Mouse (Mus musculus) granulocyte monocyte progenitor cell, adult 5-6 weeks (primary cell): ENCODE results near the gene Olfr1316. TPM values are rescaled to one million over a fixed set of nuclear protein-coding genes. Genes with fewer than 3 reads are reported as not detected.

Experiments used
- ATAC-seq: replicated peaks from 2 replicates; pipeline ENCODE4 v1.8.0; 2016; ENCODE audit warnings: mild to moderate bottlenecking, moderate TSS enrichment, inconsistent platforms; ENCODE audit not compliant: poor library complexity, severe bottlenecking
- total RNA-seq, 2 experiments: library from RNA; stranded (forward) in 1 of 2; stranded (reverse) in 1 of 2; fragments of 200-712, 200-1000 nt in 1 of 2; fragments of >200 nt in 1 of 2; fragmentation: Nextera tagmentation in 1 of 2; gene quantifications; 2 replicates each; pipeline ENCODE4 v1.2.3; 2014 to 2017

Olfr1316 gene
- total RNA-seq (2014; fragmentation: Nextera tagmentation) (not detected in 2 replicates), total RNA-seq (2017) (not detected in 2 replicates)

- no peak for ATAC-seq
These were observed at the start of gene Olfr1316 for GRCm38 (mm10) chr2:112134877-112135276. TSS of gene Olfr1316 (minus strand) at chr2:112134977.

DNA sequence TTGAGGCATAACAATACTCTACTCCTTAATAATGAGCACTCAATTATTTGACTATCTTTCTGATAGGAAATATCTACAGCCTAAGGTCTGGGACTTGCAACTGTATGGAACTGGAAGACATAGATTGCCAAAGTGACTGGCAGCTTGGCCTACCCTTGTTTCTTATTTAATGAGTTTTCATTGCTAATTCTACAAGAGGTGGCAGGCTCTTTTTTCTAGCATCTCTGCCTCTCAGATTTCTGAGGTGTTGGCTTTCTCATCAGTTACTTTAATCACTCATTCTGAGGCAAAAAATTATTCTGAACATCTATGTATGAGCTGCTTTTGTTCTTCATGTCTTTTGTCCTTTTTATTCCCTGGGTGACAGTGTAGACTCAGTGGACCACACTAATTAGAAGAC is 19.1 kb upstream of the Olfr1316 start, which contains the start of gene Olfr1318:
Gene Olfr1318 (plus strand): TSS at position 301 of the 400 bp plus-strand sequence.
- no peak for ATAC-seq

DNA sequence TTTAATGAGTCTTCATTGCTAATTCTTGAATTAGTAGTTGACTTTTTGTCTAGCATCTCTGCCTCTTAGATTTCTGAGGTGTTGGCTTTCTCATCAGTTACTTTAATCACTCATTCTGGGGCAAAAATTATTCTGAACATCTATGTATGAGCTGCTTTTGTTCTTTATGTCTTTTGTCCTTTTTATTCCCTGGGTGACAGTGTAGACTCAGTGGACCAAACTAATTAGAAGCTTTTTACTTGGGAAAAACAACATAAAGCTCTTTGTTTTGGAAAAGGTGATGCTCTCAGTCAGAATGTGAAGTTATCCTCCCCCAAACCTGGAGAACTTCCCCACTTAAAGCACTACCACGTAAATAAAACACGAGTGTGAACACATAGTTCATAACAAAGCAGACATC is 5.3 kb upstream of the Olfr1316 start, which contains the start of gene Olfr1317:
Gene Olfr1317 (plus strand): TSS at position 301 of the 400 bp plus-strand sequence.
- ATAC-seq = no peak

GRCm38 (mm10) chr2:112115340-112115739 is 19.4 kb downstream of the Olfr1316 start, which contains the start of gene Olfr1315-ps1:
TSS of gene Olfr1315-ps1 (minus strand) at chr2:112115440.
- ATAC-seq = no peak

- no peak for ATAC-seq
These were observed 38.1 kb downstream of the Olfr1316 start, which contains the start of gene Olfr1314 for GRCm38 (mm10) chr2:112096681-112097080. TSS of gene Olfr1314 (minus strand) at chr2:112096781.

DNA sequence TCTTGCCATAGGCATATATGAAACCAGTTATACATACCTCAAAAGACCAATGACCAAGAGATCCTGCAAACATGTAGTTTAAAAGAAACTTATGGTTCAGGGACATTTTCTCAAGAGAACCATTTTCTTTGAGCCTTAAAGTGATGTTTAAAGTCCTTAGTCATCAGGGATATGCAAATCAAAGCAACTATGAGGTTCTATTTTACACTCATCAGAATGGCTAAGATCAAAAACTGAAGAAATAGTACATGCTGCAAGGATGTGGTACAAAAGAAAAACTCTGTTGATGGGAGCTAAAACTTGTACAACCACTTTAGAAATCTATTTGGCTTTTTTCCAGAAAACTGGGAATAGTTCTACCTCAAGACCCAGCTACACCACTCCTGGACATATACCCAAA is 57.0 kb downstream of the Olfr1316 start, which contains the start of gene Olfr1313:
Gene Olfr1313 (minus strand): TSS at position 101 of the 400 bp plus-strand sequence.
- ATAC-seq = no peak

Other genes with a start within 250 kb of the Olfr1316 start
- gene Olfr1306, start 218.7 kb downstream of the Olfr1316 start, total RNA-seq (2014; fragmentation: Nextera tagmentation) = not detected in 2 replicates
- not detected in 2 replicates for gene Olfr1306, start 218.7 kb downstream of the Olfr1316 start, total RNA-seq (2017)
- not detected in 2 replicates for gene Olfr1307, start 185.5 kb downstream of the Olfr1316 start, total RNA-seq (2014; fragmentation: Nextera tagmentation)
- not detected in 2 replicates for gene Olfr1307, start 185.5 kb downstream of the Olfr1316 start, total RNA-seq (2017)
- not detected in 2 replicates for gene Olfr1308, start 170.0 kb downstream of the Olfr1316 start, total RNA-seq (2014; fragmentation: Nextera tagmentation)
- not detected in 2 replicates for gene Olfr1308, start 170.0 kb downstream of the Olfr1316 start, total RNA-seq (2017)
- not detected in 2 replicates for gene Olfr1309, start 144.7 kb downstream of the Olfr1316 start, total RNA-seq (2014; fragmentation: Nextera tagmentation)
- gene Olfr1309, start 144.7 kb downstream of the Olfr1316 start, total RNA-seq (2017) = not detected in 2 replicates
- gene Olfr1310, start 122.3 kb downstream of the Olfr1316 start, total RNA-seq (2014; fragmentation: Nextera tagmentation) = not detected in 2 replicates
- not detected in 2 replicates for gene Olfr1310, start 122.3 kb downstream of the Olfr1316 start, total RNA-seq (2017)
- gene Olfr1311, start 110.6 kb downstream of the Olfr1316 start, total RNA-seq (2014; fragmentation: Nextera tagmentation) = not detected in 2 replicates
- gene Olfr1311, start 110.6 kb downstream of the Olfr1316 start, total RNA-seq (2017) = not detected in 2 replicates
- gene Olfr1312, start 84.7 kb downstream of the Olfr1316 start, total RNA-seq (2014; fragmentation: Nextera tagmentation) = not detected in 2 replicates
- gene Olfr1312, start 84.7 kb downstream of the Olfr1316 start, total RNA-seq (2017) = not detected in 2 replicates
- gene Olfr1313, start 57.1 kb downstream of the Olfr1316 start, total RNA-seq (2014; fragmentation: Nextera tagmentation) = not detected in 2 replicates
- not detected in 2 replicates for gene Olfr1313, start 57.1 kb downstream of the Olfr1316 start, total RNA-seq (2017)
- not detected in 2 replicates for gene Olfr1314, start 38.2 kb downstream of the Olfr1316 start, total RNA-seq (2014; fragmentation: Nextera tagmentation)
- not detected in 2 replicates for gene Olfr1314, start 38.2 kb downstream of the Olfr1316 start, total RNA-seq (2017)
- not detected in 2 replicates for gene Olfr1315-ps1, start 19.5 kb downstream of the Olfr1316 start, total RNA-seq (2014; fragmentation: Nextera tagmentation)
- gene Olfr1315-ps1, start 19.5 kb downstream of the Olfr1316 start, total RNA-seq (2017) = not detected in 2 replicates
- gene Olfr1317, start 5.4 kb upstream of the Olfr1316 start, total RNA-seq (2014; fragmentation: Nextera tagmentation) = not detected in 2 replicates
- gene Olfr1317, start 5.4 kb upstream of the Olfr1316 start, total RNA-seq (2017) = not detected in 2 replicates
- not detected in 2 replicates for gene Olfr1318, start 19.2 kb upstream of the Olfr1316 start, total RNA-seq (2014; fragmentation: Nextera tagmentation)
- not detected in 2 replicates for gene Olfr1318, start 19.2 kb upstream of the Olfr1316 start, total RNA-seq (2017)
- gene Lpcat4, start 104.5 kb upstream of the Olfr1316 start, total RNA-seq (2014; fragmentation: Nextera tagmentation) = 17.3 and 26.8 TPM in 2 replicates
- gene Lpcat4, start 104.5 kb upstream of the Olfr1316 start, total RNA-seq (2017) = 7.7 and 10.6 TPM in 2 replicates
- gene Nutm1, start 124.3 kb upstream of the Olfr1316 start, total RNA-seq (2014; fragmentation: Nextera tagmentation) = not detected in 2 replicates
- not detected in 2 replicates for gene Nutm1, start 124.3 kb upstream of the Olfr1316 start, total RNA-seq (2017)
- 139 and 177 TPM in 2 replicates for gene Nop10, start 126.9 kb upstream of the Olfr1316 start, total RNA-seq (2014; fragmentation: Nextera tagmentation)
- gene Nop10, start 126.9 kb upstream of the Olfr1316 start, total RNA-seq (2017) = 220 and 244 TPM in 2 replicates
- gene Slc12a6, start 130.8 kb upstream of the Olfr1316 start, total RNA-seq (2014; fragmentation: Nextera tagmentation) = 57.3 and 62.2 TPM in 2 replicates
- 51.3 and 51.8 TPM in 2 replicates for gene Slc12a6, start 130.8 kb upstream of the Olfr1316 start, total RNA-seq (2017)
- gene Gm21985, start 131.3 kb upstream of the Olfr1316 start, total RNA-seq (2014; fragmentation: Nextera tagmentation) = 0.75 TPM in 1 of 2 replicates, not detected in the other
- gene Gm21985, start 131.3 kb upstream of the Olfr1316 start, total RNA-seq (2017) = 0.36 TPM in 1 of 2 replicates, not detected in the other
- gene Emc4, start 233.1 kb upstream of the Olfr1316 start, total RNA-seq (2014; fragmentation: Nextera tagmentation) = 58.9 and 83.9 TPM in 2 replicates
- gene Emc4, start 233.1 kb upstream of the Olfr1316 start, total RNA-seq (2017) = 73.6 and 78.2 TPM in 2 replicates
- gene Katnbl1, start 244.2 kb upstream of the Olfr1316 start, total RNA-seq (2014; fragmentation: Nextera tagmentation) = 18.0 and 18.1 TPM in 2 replicates
- 16.4 and 18.1 TPM in 2 replicates for gene Katnbl1, start 244.2 kb upstream of the Olfr1316 start, total RNA-seq (2017)